8 mouse cellular contexts compared by ENCODE assay signal in genomic region chr16:32682194-32682593, GRCm38 (mm10). TPM values are rescaled to one million over a fixed set of nuclear protein-coding genes. Genes with fewer than 3 reads are reported as not detected.
DNase-seq lines count a peak whose midpoint lies in the region; ATAC-seq and TF ChIP-seq lines count a peak whose summit lies in the region.

No protein-coding gene starts in this region.

- H3K27me3 ChIP-seq in heart, postnatal 0 days (ENCODE audit: control insufficient read depth, insufficient read depth, low read length): no peaks in the 10 kb centered on the region
- H3K27me3 ChIP-seq in limb, embryonic 10.5 days (ENCODE audit: low read depth, poor library complexity, severe bottlenecking): no peaks in the 10 kb centered on the region
- H3K27me3 ChIP-seq in neural tube, embryonic 11.5 days (ENCODE audit: control insufficient read depth, insufficient read depth, low read length): no peaks in the 10 kb centered on the region

- DNase-seq in ovary, postnatal 14 days (ENCODE audit: low spot score): peak; percentile 63
- DNase-seq in ovary, postnatal 36 days (ENCODE audit: low spot score): no peak
- DNase-seq in NIH3T3 (ENCODE audit: low read depth): peak; percentile 93
- peak; percentile 86 to 91 for DNase-seq in cerebellum, postnatal 14 days
- peak; percentile 77 for DNase-seq in heart, postnatal 0 days (ENCODE audit: low spot score)
- DNase-seq in limb, embryonic 10.5 days (ENCODE audit: low spot score): peak; percentile 66
- DNase-seq in neural tube, embryonic 11.5 days (ENCODE audit: low spot score): peak; percentile 65
- no peak for DNase-seq in ovary, postnatal 10 days (ENCODE audit: low spot score)

- peak; percentile 39; the same call in 1 of the 2 replicates for ATAC-seq in heart, postnatal 0 days (ENCODE audit: insufficient read depth, low read depth)
- no peak for ATAC-seq in neural tube, embryonic 11.5 days (ENCODE audit: insufficient read depth, low FRiP score, low TSS enrichment)

- peak; percentile 78 for TF ChIP-seq CTCF in heart, postnatal 0 days (IDR thresholded peaks at IDR 0.05; ENCODE audit: low read depth)

- no peaks in the 10 kb centered on the region for H3K4me1 ChIP-seq in heart, postnatal 0 days (ENCODE audit: control insufficient read depth, insufficient read depth)
- peaks cover 6% of the 10 kb centered on the region; the same call in 1 of the 2 replicates for H3K4me1 ChIP-seq in limb, embryonic 10.5 days
- H3K4me1 ChIP-seq in neural tube, embryonic 11.5 days (ENCODE audit: control insufficient read depth, insufficient read depth, low read length): no peaks in the 10 kb centered on the region

- no peaks in the 10 kb centered on the region for H3K9me3 ChIP-seq in heart, postnatal 0 days (replicated peaks; ENCODE audit: control insufficient read depth, low read length)
- no peaks in the 10 kb centered on the region for H3K9me3 ChIP-seq in limb, embryonic 10.5 days (replicated peaks)
- no peaks in the 10 kb centered on the region for H3K9me3 ChIP-seq in neural tube, embryonic 11.5 days (ENCODE audit: control insufficient read depth, low read length)

- no peak overlapping the region for H3K27ac ChIP-seq in heart, postnatal 0 days (ENCODE audit: low read depth)
- no peak overlapping the region for H3K27ac ChIP-seq in limb, embryonic 10.5 days
- no peak overlapping the region for H3K27ac ChIP-seq in neural tube, embryonic 11.5 days (ENCODE audit: low read depth, low read length)

- no peak overlapping the region for H3K4me2 ChIP-seq in heart, postnatal 0 days (ENCODE audit: low read depth, low read length)
- H3K4me2 ChIP-seq in neural tube, embryonic 11.5 days (ENCODE audit: low read depth): no peak overlapping the region

- no peak overlapping the region for H3K9ac ChIP-seq in heart, postnatal 0 days (replicated peaks; ENCODE audit: low read depth, low read length)
- no peak overlapping the region for H3K9ac ChIP-seq in neural tube, embryonic 11.5 days (ENCODE audit: low read length)

- peaks cover 17% of the 10 kb centered on the region; the same call in 1 of the 2 replicates for H3K36me3 ChIP-seq in heart, postnatal 0 days (replicated peaks; ENCODE audit: control insufficient read depth, insufficient read depth, low read length)
- peaks cover 52% of the 10 kb centered on the region for H3K36me3 ChIP-seq in limb, embryonic 10.5 days
- peaks cover 11% of the 10 kb centered on the region for H3K36me3 ChIP-seq in neural tube, embryonic 11.5 days (ENCODE audit: control insufficient read depth, insufficient read depth, low read length)

- H3K4me3 ChIP-seq in heart, postnatal 0 days (ENCODE audit: low read depth, low read length): no peak overlapping the region
- H3K4me3 ChIP-seq in limb, embryonic 10.5 days: no peak overlapping the region
- H3K4me3 ChIP-seq in neural tube, embryonic 11.5 days (ENCODE audit: low read depth, low read length): no peak overlapping the region

- WGBS in heart, postnatal 0 days: 16% methylated on average over 5 of the region's 5 CpGs
- 44% methylated on average over 5 of the region's 5 CpGs for WGBS in limb, embryonic 10.5 days
- 38% methylated on average over 5 of the region's 5 CpGs for WGBS in neural tube, embryonic 11.5 days

- no peak for TF ChIP-seq EP300 in heart, postnatal 0 days (IDR thresholded peaks at IDR 0.05; ENCODE audit: low read depth)

RNA-seq across cellular contexts. Expression of gene Tnk2, which starts 38.5 kb away (rescaled TPM):
- total RNA-seq in heart, postnatal 0 days (2014; rRNA removed; ENCODE audit: low replicate concordance): 9.4 and 14.2 TPM in 2 replicates
- polyA plus RNA-seq in heart, postnatal 0 days (2015; fragmentation: Nextera tagmentation; extraction: Ambion mirVana): 6.0 and 7.0 TPM in 2 replicates
- polyA plus RNA-seq in limb, embryonic 10.5 days (2016; fragmentation: Nextera tagmentation; extraction: Ambion mirVana): 11.2 and 12.0 TPM in 2 replicates
- 7.0 and 8.6 TPM in 2 replicates for polyA plus RNA-seq in neural tube, embryonic 11.5 days (2014; fragmentation: Nextera tagmentation; extraction: Ambion mirVana)

RNA-seq across cellular contexts. Expression of gene Muc4, which starts 53.5 kb away (rescaled TPM):
- 0.23 and 0.27 TPM in 2 replicates for total RNA-seq in heart, postnatal 0 days (2014; rRNA removed; ENCODE audit: low replicate concordance)
- 0.16 TPM in 1 of 2 replicates, not detected in the other for polyA plus RNA-seq in heart, postnatal 0 days (2015; fragmentation: Nextera tagmentation; extraction: Ambion mirVana)
- not detected in 2 replicates for polyA plus RNA-seq in limb, embryonic 10.5 days (2016; fragmentation: Nextera tagmentation; extraction: Ambion mirVana)
- polyA plus RNA-seq in neural tube, embryonic 11.5 days (2014; fragmentation: Nextera tagmentation; extraction: Ambion mirVana): 0.49 and 0.54 TPM in 2 replicates

Comparison
In these comparisons a context has a peak if more than half of its experiments do, and no peak if none do; other contexts are left out.
1. DNase-seq: peak in ovary, postnatal 14 days (single experiment), NIH3T3 (single experiment), cerebellum, postnatal 14 days (2 of 2), heart, postnatal 0 days (single experiment), limb, embryonic 10.5 days (single experiment) and neural tube, embryonic 11.5 days (single experiment); none in ovary, postnatal 36 days (single experiment) and ovary, postnatal 10 days (single experiment).